Mouse (Mus musculus): ENCODE data around the gene Ddx60. TPM values are rescaled to one million over a fixed set of nuclear protein-coding genes. Genes with fewer than 3 reads are reported as not detected.

Gene Ddx60
- polyA plus RNA-seq, 1 experiment from 2014 or later = 3.0 TPM

- no peak for ATAC-seq (ENCODE audit: insufficient number of reproducible peaks, insufficient read depth, low FRiP score, low read depth)
- H3K27ac ChIP-seq (replicated peaks in 1 of 2; ENCODE audit: control insufficient read depth in 1 of 2, insufficient read depth in 1 of 2, low read depth in 2 of 2, low read length in 2 of 2) = no peak overlapping the region
- H3K4me3 ChIP-seq (ENCODE audit: control insufficient read depth in 1 of 2, insufficient read depth in 1 of 2, low read depth in 1 of 2, low read length in 2 of 2) = no peak overlapping the region
- H3K4me1 ChIP-seq (ENCODE audit: control insufficient read depth in 2 of 2, insufficient read depth in 2 of 2, low read length in 2 of 2) = no peaks in the 10 kb centered on the region
- no peaks in the 10 kb centered on the region for H3K9me3 ChIP-seq (ENCODE audit: control insufficient read depth, low read length)
- no peak overlapping the region for H3K4me2 ChIP-seq (ENCODE audit: low read length)
- no peak overlapping the region for H3K9ac ChIP-seq (ENCODE audit: low read length)
- no peaks in the 10 kb centered on the region for H3K27me3 ChIP-seq (ENCODE audit: control insufficient read depth, insufficient read depth, low read length)
- no peaks in the 10 kb centered on the region for H3K36me3 ChIP-seq (ENCODE audit: control insufficient read depth, insufficient read depth, low read length)
Measured at GRCm38 (mm10) chr8:62068305-62068704, 140.4 kb downstream of the Ddx60 start.

- Histone ChIP-seq H3K9me3 (ENCODE audit: control insufficient read depth, low read length) (no peaks in the 10 kb centered on the region), H3K27me3 (ENCODE audit: control insufficient read depth, insufficient read depth, low read length) (no peaks in the 10 kb centered on the region), H3K9ac (ENCODE audit: low read length) (no peak overlapping the region), H3K4me3 (ENCODE audit: control insufficient read depth in 1 of 2, insufficient read depth in 1 of 2, low read depth in 1 of 2, low read length in 2 of 2) (no peak overlapping the region), H3K36me3 (ENCODE audit: control insufficient read depth, insufficient read depth, low read length) (no peaks in the 10 kb centered on the region), H3K4me2 (ENCODE audit: low read length) (no peak overlapping the region), H3K27ac (replicated peaks in 1 of 2; ENCODE audit: control insufficient read depth in 1 of 2, insufficient read depth in 1 of 2, low read depth in 2 of 2, low read length in 2 of 2) (no peak overlapping the region), H3K4me1 (ENCODE audit: control insufficient read depth in 2 of 2, insufficient read depth in 2 of 2, low read length in 2 of 2) (no peaks in the 10 kb centered on the region)
- no peak for ATAC-seq (ENCODE audit: insufficient number of reproducible peaks, insufficient read depth, low FRiP score, low read depth)
- WGBS = 33% methylated on average over 3 of the region's 3 CpGs
Measured at GRCm38 (mm10) chr8:62080195-62080802, 152.4 kb downstream of the Ddx60 start.

GRCm38 (mm10) chr8:62081804-62082203 lies 153.9 kb downstream of the Ddx60 start:
- no peaks in the 10 kb centered on the region for H3K9me3 ChIP-seq (ENCODE audit: control insufficient read depth, low read length)
- H3K4me3 ChIP-seq (ENCODE audit: control insufficient read depth in 1 of 2, insufficient read depth in 1 of 2, low read depth in 1 of 2, low read length in 2 of 2) = no peak overlapping the region
- no peaks in the 10 kb centered on the region for H3K36me3 ChIP-seq (ENCODE audit: control insufficient read depth, insufficient read depth, low read length)
- H3K4me2 ChIP-seq (ENCODE audit: low read length) = no peak overlapping the region
- no peak for ATAC-seq (ENCODE audit: insufficient number of reproducible peaks, insufficient read depth, low FRiP score, low read depth)
- H3K9ac ChIP-seq (ENCODE audit: low read length) = no peak overlapping the region
- H3K27ac ChIP-seq (replicated peaks in 1 of 2; ENCODE audit: control insufficient read depth in 1 of 2, insufficient read depth in 1 of 2, low read depth in 2 of 2, low read length in 2 of 2) = no peak overlapping the region
- WGBS = 78% methylated on average over 2 of the region's 2 CpGs
- no peaks in the 10 kb centered on the region for H3K27me3 ChIP-seq (ENCODE audit: control insufficient read depth, insufficient read depth, low read length)
- H3K4me1 ChIP-seq (ENCODE audit: control insufficient read depth in 2 of 2, insufficient read depth in 2 of 2, low read length in 2 of 2) = no peaks in the 10 kb centered on the region

Other genes starting within 250 kb of the Ddx60 start
- gene Palld, start 25.4 kb upstream of the Ddx60 start, polyA plus RNA-seq (2014; fragmentation: Nextera tagmentation; extraction: Ambion mirVana) = 187 and 200 TPM in 2 replicates
- gene Anxa10, start 195.1 kb downstream of the Ddx60 start, polyA plus RNA-seq (2014; fragmentation: Nextera tagmentation; extraction: Ambion mirVana) = not detected in 2 replicates

Measured in heart, embryonic 14.5 days (tissue).